Mouse (Mus musculus): Measurements from ENCODE around the gene Ets2. TPM values are rescaled to one million over a fixed set of nuclear protein-coding genes. Genes with fewer than 3 reads are reported as not detected.

Gene Ets2
- polyA plus RNA-seq, 1 experiment from 2014 or later = 13.5 TPM

- Histone ChIP-seq H3K36me3 (replicated peaks; ENCODE audit: insufficient read depth, low read length) (no peaks in the 10 kb centered on the region), H3K4me2 (ENCODE audit: low read depth, low read length) (no peak overlapping the region), H3K4me1 (ENCODE audit: insufficient read depth) (peaks cover 13% of the 10 kb centered on the region), H3K9ac (replicated peaks) (no peak overlapping the region), H3K9me3 (ENCODE audit: low read length) (no peaks in the 10 kb centered on the region), H3K27me3 (ENCODE audit: insufficient read depth, low read length) (no peaks in the 10 kb centered on the region), H3K27ac (ENCODE audit: low read depth) (0 out of 2 replicates have a peak overlapping the region, but pooled peaks have one; percentile 12), H3K4me3 (ENCODE audit: low read depth, low read length) (no peak overlapping the region)
- 76% methylated on average over 11 of the region's 11 CpGs for WGBS (ENCODE audit: insufficient replicate concordance)
- no peak for TF ChIP-seq CTCF (IDR thresholded peaks at IDR 0.05; ENCODE audit: low read depth)
- no peak for TF ChIP-seq EP300 (IDR thresholded peaks at IDR 0.05; ENCODE audit: low read depth)
- DNase-seq = no peak
- ATAC-seq = peak; percentile 51; the same call in 1 of the 2 replicates
These were observed 39.5 kb downstream of the Ets2 start for GRCm38 (mm10) chr16:95741358-95741757.

GRCm38 (mm10) chr16:95741915-95742739 lies 40.3 kb downstream of the Ets2 start:
- ATAC-seq (no peak), DNase-seq (no peak)
- Histone ChIP-seq H3K4me1 (ENCODE audit: insufficient read depth) (peaks cover 13% of the 10 kb centered on the region), H3K9me3 (ENCODE audit: low read length) (no peaks in the 10 kb centered on the region), H3K4me3 (ENCODE audit: low read depth, low read length) (no peak overlapping the region), H3K4me2 (ENCODE audit: low read depth, low read length) (no peak overlapping the region), H3K27ac (ENCODE audit: low read depth) (0 out of 2 replicates have a peak overlapping the region, but pooled peaks have one; percentile 12), H3K27me3 (ENCODE audit: insufficient read depth, low read length) (no peaks in the 10 kb centered on the region), H3K36me3 (replicated peaks; ENCODE audit: insufficient read depth, low read length) (no peaks in the 10 kb centered on the region), H3K9ac (replicated peaks) (no peak overlapping the region)
- TF ChIP-seq EP300 (IDR thresholded peaks at IDR 0.05; ENCODE audit: low read depth) = no peak
- TF ChIP-seq CTCF (IDR thresholded peaks at IDR 0.05; ENCODE audit: low read depth) = no peak
- 77% methylated on average over 10 of the region's 10 CpGs for WGBS (ENCODE audit: insufficient replicate concordance)

- Histone ChIP-seq H3K27ac (ENCODE audit: low read depth) (no peak overlapping the region), H3K4me3 (ENCODE audit: low read depth, low read length) (no peak overlapping the region), H3K36me3 (replicated peaks; ENCODE audit: insufficient read depth, low read length) (no peaks in the 10 kb centered on the region), H3K9me3 (ENCODE audit: low read length) (no peaks in the 10 kb centered on the region), H3K4me1 (ENCODE audit: insufficient read depth) (peaks cover 13% of the 10 kb centered on the region), H3K4me2 (ENCODE audit: low read depth, low read length) (no peak overlapping the region), H3K27me3 (ENCODE audit: insufficient read depth, low read length) (no peaks in the 10 kb centered on the region), H3K9ac (replicated peaks) (no peak overlapping the region)
- ATAC-seq (no peak), DNase-seq (no peak)
- TF ChIP-seq EP300 (IDR thresholded peaks at IDR 0.05; ENCODE audit: low read depth) = no peak
- TF ChIP-seq CTCF (IDR thresholded peaks at IDR 0.05; ENCODE audit: low read depth) = no peak
- WGBS (ENCODE audit: insufficient replicate concordance) = 53% methylated on average over 6 of the region's 6 CpGs
These were observed 40.8 kb downstream of the Ets2 start for GRCm38 (mm10) chr16:95742740-95743030.

GRCm38 (mm10) chr16:95743104-95743503 lies 41.2 kb downstream of the Ets2 start:
- no peak overlapping the region for H3K9ac ChIP-seq (replicated peaks)
- ATAC-seq (no peak), DNase-seq (no peak)
- H3K4me3 ChIP-seq (ENCODE audit: low read depth, low read length) = no peak overlapping the region
- WGBS (ENCODE audit: insufficient replicate concordance) = 70% methylated on average over 4 of the region's 4 CpGs
- no peaks in the 10 kb centered on the region for H3K27me3 ChIP-seq (ENCODE audit: insufficient read depth, low read length)
- TF ChIP-seq EP300 (IDR thresholded peaks at IDR 0.05; ENCODE audit: low read depth) (no peak), CTCF (IDR thresholded peaks at IDR 0.05; ENCODE audit: low read depth) (no peak)
- H3K27ac ChIP-seq (ENCODE audit: low read depth) = no peak overlapping the region
- peaks cover 13% of the 10 kb centered on the region for H3K4me1 ChIP-seq (ENCODE audit: insufficient read depth)
- no peaks in the 10 kb centered on the region for H3K36me3 ChIP-seq (replicated peaks; ENCODE audit: insufficient read depth, low read length)
- H3K4me2 ChIP-seq (ENCODE audit: low read depth, low read length) = no peak overlapping the region
- no peaks in the 10 kb centered on the region for H3K9me3 ChIP-seq (ENCODE audit: low read length)

- Histone ChIP-seq H3K4me3 (ENCODE audit: low read depth, low read length) (no peak overlapping the region), H3K27ac (ENCODE audit: low read depth) (no peak overlapping the region), H3K4me1 (ENCODE audit: insufficient read depth) (peaks cover 14% of the 10 kb centered on the region), H3K9me3 (ENCODE audit: low read length) (no peaks in the 10 kb centered on the region), H3K9ac (replicated peaks) (no peak overlapping the region), H3K36me3 (replicated peaks; ENCODE audit: insufficient read depth, low read length) (no peaks in the 10 kb centered on the region), H3K4me2 (ENCODE audit: low read depth, low read length) (no peak overlapping the region), H3K27me3 (ENCODE audit: insufficient read depth, low read length) (no peaks in the 10 kb centered on the region)
- ATAC-seq (no peak), DNase-seq (no peak)
- TF ChIP-seq EP300 (IDR thresholded peaks at IDR 0.05; ENCODE audit: low read depth) (no peak), CTCF (IDR thresholded peaks at IDR 0.05; ENCODE audit: low read depth) (no peak)
- WGBS (ENCODE audit: insufficient replicate concordance) = 78% methylated on average over 8 of the region's 8 CpGs
These were observed 42.9 kb downstream of the Ets2 start for GRCm38 (mm10) chr16:95744771-95745170.

- Histone ChIP-seq H3K27ac (ENCODE audit: low read depth) (no peak overlapping the region), H3K4me2 (ENCODE audit: low read depth, low read length) (no peak overlapping the region), H3K36me3 (replicated peaks; ENCODE audit: insufficient read depth, low read length) (no peaks in the 10 kb centered on the region), H3K4me3 (ENCODE audit: low read depth, low read length) (no peak overlapping the region), H3K9ac (replicated peaks) (no peak overlapping the region), H3K27me3 (ENCODE audit: insufficient read depth, low read length) (no peaks in the 10 kb centered on the region), H3K4me1 (ENCODE audit: insufficient read depth) (peaks cover 23% of the 10 kb centered on the region), H3K9me3 (ENCODE audit: low read length) (no peaks in the 10 kb centered on the region)
- no peak for DNase-seq
- WGBS (ENCODE audit: insufficient replicate concordance) = 73% methylated on average over 3 of the region's 3 CpGs
- no peak for ATAC-seq
- TF ChIP-seq CTCF (IDR thresholded peaks at IDR 0.05; ENCODE audit: low read depth) (no peak), EP300 (IDR thresholded peaks at IDR 0.05; ENCODE audit: low read depth) (no peak)
These were observed 43.8 kb downstream of the Ets2 start for GRCm38 (mm10) chr16:95745685-95746084.
